Mouse (Mus musculus) midbrain, postnatal 0 days (tissue): ENCODE results near the gene Snrnp35. TPM values are rescaled to one million over a fixed set of nuclear protein-coding genes. Genes with fewer than 3 reads are reported as not detected.
A peak's percentile ranks its signal among the peaks of the same experiment; 100 is the strongest.

Source experiments
- ATAC-seq: fragments of 200-750 bp; cut with Nextera tagmentation; 2 replicates; pipeline ENCODE4 v1.8.0; 2017; ENCODE audit warnings: moderate number of reproducible peaks, mild to moderate bottlenecking, moderate TSS enrichment, moderate library complexity; ENCODE audit not compliant: low FRiP score
- DNase-seq: peaks from one replicate; pipeline ENCODE4 v3.0.0-alpha.2; 2015; ENCODE audit warnings: low spot score
- H3K27ac ChIP-seq: fragments of 300-500 bp; sonication (generic); 2 replicates; pipeline ENCODE4 v1.5.1; 2014; ENCODE audit warnings: low read depth, mild to moderate bottlenecking, low read length, mixed read lengths
- H3K27me3 ChIP-seq: fragments of 300-500 bp; sonication (generic); 2 replicates; pipeline ENCODE4 v1.6.1; 2014; ENCODE audit warnings: low read length, control low read depth, mixed read lengths; ENCODE audit not compliant: insufficient read depth
- H3K36me3 ChIP-seq: fragments of 300-500 bp; sonication (generic); 2 replicates; pipeline ENCODE4 v1.6.1; 2014; ENCODE audit warnings: low read length, control low read depth, mixed read lengths; ENCODE audit not compliant: insufficient read depth
- H3K4me1 ChIP-seq: fragments of 300-500 bp; sonication (generic); 2 replicates; pipeline ENCODE4 v1.6.1; 2014; ENCODE audit warnings: mild to moderate bottlenecking, control low read depth, antibody characterized with exemption, low read length, mixed read lengths; ENCODE audit not compliant: insufficient read depth
- H3K4me2 ChIP-seq: fragments of 300-500 bp; sonication (generic); 2 replicates; pipeline ENCODE4 v1.6.1; 2014; ENCODE audit warnings: low read depth, mild to moderate bottlenecking, low read length, mixed read lengths; ENCODE audit not compliant: poor library complexity, severe bottlenecking
- H3K4me3 ChIP-seq: fragments of 300-500 bp; sonication (generic); 2 replicates; pipeline ENCODE4 v1.5.1; 2014; ENCODE audit warnings: low read depth, mild to moderate bottlenecking, low read length, moderate library complexity
- H3K9ac ChIP-seq: fragments of 300-500 bp; sonication (generic); replicated peaks from 2 replicates; pipeline ENCODE4 v1.6.1; 2014; ENCODE audit warnings: mild to moderate bottlenecking, low read length, moderate library complexity, mixed read lengths; ENCODE audit not compliant: poor library complexity, severe bottlenecking
- H3K9me3 ChIP-seq: fragments of 300-500 bp; sonication (generic); 2 replicates; pipeline ENCODE4 v1.6.1; 2016; ENCODE audit warnings: low read length, control low read depth
- CTCF ChIP-seq: IDR thresholded peaks from 2 replicates; pipeline ENCODE4 v1.5.1; 2016; ENCODE audit warnings: antibody characterized with exemption, mild to moderate bottlenecking
- WGBS: fragments of 180-500 bp; shearing (Covaris S2); extraction: QIAGEN DNeasy Blood & Tissue Kit; methylation state at CpG from one replicate; pipeline ENCODE4 v1.1.7; 2014; 5-methylcytosine and 5-hydroxymethylcytosine counted together
- polyA plus RNA-seq: library from polyadenylated mRNA; unstranded; fragments of >200 nt; fragmentation: Nextera tagmentation; extraction: Ambion mirVana; gene quantifications from 2 replicates; pipeline ENCODE4 v1.2.1, GENCODE M21; 2015
- total RNA-seq: library from RNA; depleted of rRNA; stranded (reverse); fragments of >200 nt; gene quantifications from 2 replicates; pipeline ENCODE4 v1.2.3, GENCODE M21; 2014; rRNA removed

Snrnp35 gene
- 5.2 and 10.7 TPM in 2 replicates for total RNA-seq
- polyA plus RNA-seq = 10.1 and 13.0 TPM in 2 replicates

- no peak; the same call in 1 of the 2 replicates for TF ChIP-seq CTCF
- H3K9ac ChIP-seq = peak within 1 kb of the TSS; percentile 78
- H3K4me3 ChIP-seq = peak within 1 kb of the TSS; percentile 63
- H3K9me3 ChIP-seq = no peaks in the 10 kb centered on the region
- DNase-seq (peak; percentile 93), ATAC-seq (peak; percentile 90)
- no peaks in the 10 kb centered on the region for H3K27me3 ChIP-seq
- H3K36me3 ChIP-seq = no peaks in the 10 kb centered on the region; the same call in 1 of the 2 replicates
- under 1% methylated on average over 47 of the region's 48 CpGs for WGBS
- peak within 1 kb of the TSS; percentile 83 for H3K4me2 ChIP-seq
- H3K4me1 ChIP-seq = peaks cover 9% of the 10 kb centered on the region; the same call in 1 of the 2 replicates
- H3K27ac ChIP-seq = peak within 1 kb of the TSS; percentile 99
These were observed at the start of gene Snrnp35 for GRCm38 (mm10) chr5:124482966-124483654. Snrnp35 (plus strand) TSS chr5:124483134.

DNA sequence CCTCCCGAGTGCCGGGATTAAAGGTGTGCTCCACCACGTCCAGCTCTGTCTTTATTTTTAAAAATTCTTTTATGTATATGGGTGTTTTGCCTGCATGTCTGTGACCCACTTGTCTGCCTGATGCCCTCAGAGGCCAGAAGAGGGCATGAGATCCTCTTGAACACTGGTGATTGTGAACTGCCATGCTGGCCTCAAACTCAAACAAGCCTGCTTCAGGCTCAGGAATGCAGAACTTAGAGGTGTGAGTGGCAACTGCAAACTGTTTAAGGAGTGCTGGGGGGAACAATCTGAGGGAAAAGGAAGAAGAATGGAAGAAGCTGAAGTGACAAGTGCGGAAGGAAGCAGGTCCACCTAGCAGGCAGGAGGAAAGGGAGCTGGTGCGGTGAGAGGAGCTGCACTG lies 44.7 kb upstream of the Snrnp35 start:
- Histone ChIP-seq H3K36me3 (no peaks in the 10 kb centered on the region), H3K4me1 (0 out of 2 replicates have a peak, but pooled peaks cover 5% of the 10 kb centered on the region), H3K9ac (no peak overlapping the region), H3K27ac (no peak overlapping the region), H3K4me3 (no peak overlapping the region), H3K4me2 (no peak overlapping the region), H3K27me3 (no peaks in the 10 kb centered on the region), H3K9me3 (no peaks in the 10 kb centered on the region)
- DNase-seq (no peak), ATAC-seq (no peak)
- TF ChIP-seq CTCF = peak; percentile 37
- WGBS = 88% methylated on average over 5 of the region's 5 CpGs

DNA sequence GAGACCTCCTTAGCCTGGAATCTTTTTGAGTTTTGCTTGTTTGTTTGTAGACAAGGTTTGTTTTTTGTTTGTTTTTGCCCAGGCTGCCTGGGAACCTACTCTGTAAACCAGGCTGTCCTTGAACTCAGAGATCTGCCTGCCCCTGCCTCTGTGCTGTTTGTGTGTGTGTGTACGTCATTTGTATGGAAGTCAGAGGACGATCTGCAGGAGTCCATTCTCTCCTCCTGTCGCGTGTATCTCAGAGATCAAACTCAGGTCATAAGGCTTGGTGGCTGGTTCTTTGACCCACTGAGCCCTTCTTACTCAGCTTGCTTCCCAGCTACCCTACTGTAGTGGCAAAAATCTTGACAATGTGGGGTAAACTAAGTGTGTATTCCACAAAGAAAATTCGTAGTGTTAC lies 44.2 kb upstream of the Snrnp35 start:
- 67% methylated on average over 5 of the region's 5 CpGs for WGBS
- H3K9me3 ChIP-seq = no peaks in the 10 kb centered on the region
- H3K27me3 ChIP-seq = no peaks in the 10 kb centered on the region
- 0 out of 2 replicates have a peak, but pooled peaks cover 5% of the 10 kb centered on the region for H3K4me1 ChIP-seq
- H3K27ac ChIP-seq = no peak overlapping the region
- TF ChIP-seq CTCF = no peak
- DNase-seq (no peak), ATAC-seq (no peak)
- no peaks in the 10 kb centered on the region for H3K36me3 ChIP-seq
- peak overlapping the region; percentile 92; the same call in 1 of the 2 replicates for H3K4me2 ChIP-seq
- 0 out of 2 replicates have a peak overlapping the region, but pooled peaks have one; percentile 53 for H3K4me3 ChIP-seq
- H3K9ac ChIP-seq = no peak overlapping the region

- Histone ChIP-seq H3K4me2 (peak within 1 kb of the TSS; percentile 92), H3K9me3 (no peaks in the 10 kb centered on the region), H3K4me1 (0 out of 2 replicates have a peak, but pooled peaks cover 5% of the 10 kb centered on the region), H3K27ac (peak within 1 kb of the TSS; percentile 49; the same call in 1 of the 2 replicates), H3K36me3 (no peaks in the 10 kb centered on the region), H3K4me3 (peak within 1 kb of the TSS; percentile 53), H3K9ac (peak within 1 kb of the TSS; percentile 66), H3K27me3 (no peaks in the 10 kb centered on the region)
- ATAC-seq (peak; percentile 92), DNase-seq (peak; percentile 96)
- TF ChIP-seq CTCF = peak; percentile 30; the same call in 1 of the 2 replicates
- WGBS = under 1% methylated on average over 34 of the region's 34 CpGs
These were observed 43.4 kb upstream of the Snrnp35 start, which contains the start of gene Kmt5a for GRCm38 (mm10) chr5:124439447-124440093. Kmt5a (plus strand) TSS chr5:124439930.

- DNase-seq (peak; percentile 74), ATAC-seq (peak; percentile 64)
- peak overlapping the region; percentile 92 for H3K4me2 ChIP-seq
- 0 out of 2 replicates have a peak, but pooled peaks cover 5% of the 10 kb centered on the region for H3K4me1 ChIP-seq
- WGBS = 1% methylated on average over 30 of the region's 30 CpGs
- peak; percentile 59 for TF ChIP-seq CTCF
- H3K36me3 ChIP-seq = no peaks in the 10 kb centered on the region
- H3K4me3 ChIP-seq = peak overlapping the region; percentile 53
- H3K9me3 ChIP-seq = no peaks in the 10 kb centered on the region
- H3K27me3 ChIP-seq = no peaks in the 10 kb centered on the region
- peak overlapping the region; percentile 49; the same call in 1 of the 2 replicates for H3K27ac ChIP-seq
- peak overlapping the region; percentile 66 for H3K9ac ChIP-seq
These were observed 42.7 kb upstream of the Snrnp35 start for GRCm38 (mm10) chr5:124440094-124440701.
